Mouse (Mus musculus) CH12.LX (cell line): Measurements from ENCODE around the gene E130218I03Rik. TPM values are rescaled to one million over a fixed set of nuclear protein-coding genes. Genes with fewer than 3 reads are reported as not detected.
A peak's percentile ranks its signal among the peaks of the same experiment; 100 is the strongest.

Source experiments
- DNase-seq: peaks from one replicate; pipeline ENCODE4 v3.0.0-alpha.2; 2013; ENCODE audit errors: extremely low read depth
- H3K27ac ChIP-seq: 2 replicates; pipeline ENCODE4 v1.5.1; 2012; ENCODE audit warnings: low read depth, mild to moderate bottlenecking, control low read depth, moderate library complexity; ENCODE audit not compliant: insufficient read depth
- H3K27me3 ChIP-seq: replicated peaks from 2 replicates; pipeline ENCODE3; 2012; ENCODE audit warnings: inconsistent platforms
- H3K36me3 ChIP-seq, 2 experiments: replicated peaks in 1 of 2; 2 replicates each; pipeline versions ENCODE3 to v1.6.1; 2012; ENCODE audit warnings: inconsistent platforms in 1 of 2, low read length in 1 of 2, mild to moderate bottlenecking in 1 of 2, mixed read lengths in 1 of 2, moderate library complexity in 1 of 2; ENCODE audit not compliant: control insufficient read depth in 1 of 2, insufficient read depth in 1 of 2
- H3K4me1 ChIP-seq, 2 experiments: 2 replicates each; pipeline ENCODE4 v1.6.1; 2012; ENCODE audit warnings: inconsistent platforms in 1 of 2, moderate library complexity in 1 of 2; ENCODE audit not compliant: insufficient read depth in 2 of 2, control insufficient read depth in 1 of 2
- H3K4me2 ChIP-seq: 2 replicates; pipeline ENCODE4 v1.6.1; 2012; ENCODE audit warnings: low read depth, mild to moderate bottlenecking, control low read depth; ENCODE audit not compliant: poor library complexity, insufficient read depth, severe bottlenecking
- H3K4me3 ChIP-seq, 3 experiments: fragments of 150-350 bp in 1 of 3; sonication (generic) in 1 of 3; replicated peaks in 1 of 3; 2 replicates each; pipeline versions ENCODE3 to v1.5.1; 2011 to 2012; ENCODE audit warnings: low read depth in 2 of 3, low read length in 2 of 3, mild to moderate bottlenecking in 2 of 3, moderate library complexity in 2 of 3, control low read depth in 1 of 3, improper control_type of control experiment in 1 of 3, inconsistent platforms in 1 of 3, mixed read lengths in 1 of 3; ENCODE audit not compliant: poor library complexity in 1 of 3
- H3K79me2 ChIP-seq: replicated peaks from 2 replicates; pipeline ENCODE4 v1.6.1; 2012; ENCODE audit warnings: mild to moderate bottlenecking, moderate library complexity; ENCODE audit not compliant: control insufficient read depth, poor library complexity, insufficient read depth, severe bottlenecking; ENCODE audit errors: extremely low read depth
- H3K9ac ChIP-seq: 2 replicates; pipeline ENCODE4 v1.6.1; 2012; ENCODE audit warnings: low read depth, mild to moderate bottlenecking, control low read depth, moderate library complexity; ENCODE audit not compliant: insufficient read depth
- H3K9me3 ChIP-seq: replicated peaks from 2 replicates; pipeline ENCODE3; 2012; ENCODE audit warnings: low read length, inconsistent platforms, mixed read lengths
- E2F4 ChIP-seq: IDR thresholded peaks from 2 replicates; pipeline ENCODE4 v1.6.1; 2011; ENCODE audit warnings: low read depth, low read length, improper control_type of control experiment; ENCODE audit not compliant: insufficient replicate concordance
- ELF1 ChIP-seq: IDR thresholded peaks from 2 replicates; pipeline ENCODE4 v1.6.1; 2014; ENCODE audit warnings: low read depth, mild to moderate bottlenecking, inconsistent platforms, low read length, improper control_type of control experiment
- GABPA ChIP-seq: IDR thresholded peaks from 2 replicates; pipeline ENCODE4 v1.6.1; 2012; ENCODE audit warnings: low read depth, low read length, improper control_type of control experiment, inconsistent platforms; ENCODE audit not compliant: insufficient replicate concordance
- IRF4 ChIP-seq: IDR thresholded peaks from 2 replicates; pipeline ENCODE4 v1.6.1; 2014; ENCODE audit warnings: low read depth, mild to moderate bottlenecking, inconsistent platforms, low read length, improper control_type of control experiment
- MAFK ChIP-seq: IDR thresholded peaks from 2 replicates; pipeline ENCODE4 v1.6.1; 2011; ENCODE audit warnings: low read length, improper control_type of control experiment; ENCODE audit not compliant: insufficient replicate concordance
- MEF2A ChIP-seq: IDR thresholded peaks from 2 replicates; pipeline ENCODE4 v1.6.1; 2014; ENCODE audit warnings: low read depth, mild to moderate bottlenecking, inconsistent platforms, low read length, improper control_type of control experiment, borderline replicate concordance
- MXI1 ChIP-seq: IDR thresholded peaks from 2 replicates; pipeline ENCODE4 v1.6.1; 2011; ENCODE audit warnings: mild to moderate bottlenecking, low read depth, low read length, improper control_type of control experiment
- POLR2A ChIP-seq: IDR thresholded peaks from 2 replicates; pipeline ENCODE4 v1.6.1; 2011; ENCODE audit warnings: low read depth, mild to moderate bottlenecking, improper control_type of control experiment, low read length
- SIN3A ChIP-seq: IDR thresholded peaks from 2 replicates; pipeline ENCODE4 v1.6.1; 2012; ENCODE audit warnings: low read length, improper control_type of control experiment, inconsistent platforms
- SMC3 ChIP-seq: IDR thresholded peaks from 2 replicates; pipeline ENCODE4 v1.6.1; 2011; ENCODE audit warnings: low read depth, low read length, improper control_type of control experiment
- USF1 ChIP-seq: IDR thresholded peaks from 2 replicates; pipeline ENCODE4 v1.6.1; 2014; ENCODE audit warnings: low read depth, mild to moderate bottlenecking, inconsistent platforms, low read length, improper control_type of control experiment
- USF2 ChIP-seq: conservative IDR thresholded peaks from 2 replicates; pipeline ENCODE4 v1.6.1; 2011; ENCODE audit warnings: low read depth, low read length, improper control_type of control experiment
- ZKSCAN1 ChIP-seq: IDR thresholded peaks from 2 replicates; pipeline ENCODE4 v1.6.1; 2012; ENCODE audit warnings: low read depth, inconsistent platforms, low read length, improper control_type of control experiment, borderline replicate concordance
- dilution Hi-C: fragments of 300-500 bp; cut with MboI; formaldehyde crosslinking; loops from 2 replicates; pipeline ENCODE4 v1.14.3; 2020; ENCODE audit warnings: low sequenced_read_pairs; ENCODE audit not compliant: extremely low pct_unique_long_range_greater_than_20kb, extremely low pct_ligation_motif_present
- in situ Hi-C: fragments of 300-500 bp; cut with MboI; formaldehyde crosslinking; loops from 3 replicates; pipeline ENCODE4 v1.14.3; 2019; ENCODE audit warnings: low sequenced_read_pairs, low pct_ligation_motif_present, low pct_unique_long_range_greater_than_20kb, mixed read lengths
- polyA plus RNA-seq: library from polyadenylated mRNA; unstranded; fragments of >175 nt; gene quantifications from 2 replicates; pipeline ENCODE4 v1.2.1, GENCODE M21; 2012; ENCODE audit warnings: low read depth; ENCODE audit not compliant: insufficient read length
- total RNA-seq, 2 experiments: library from RNA; depleted of rRNA; stranded (reverse); fragments of 300-350 nt in 1 of 2; fragments of >200 nt in 1 of 2; gene quantifications; 2 replicates each; pipeline ENCODE4 v1.2.3; 2012 to 2014

E130218I03Rik gene
- total RNA-seq (2012; rRNA removed): 2.9 TPM in 2 replicates
- 0.43 TPM in 1 of 2 replicates, not detected in the other for total RNA-seq (2014; rRNA removed)
- polyA plus RNA-seq: 1.6 and 2.5 TPM in 2 replicates

DNA sequence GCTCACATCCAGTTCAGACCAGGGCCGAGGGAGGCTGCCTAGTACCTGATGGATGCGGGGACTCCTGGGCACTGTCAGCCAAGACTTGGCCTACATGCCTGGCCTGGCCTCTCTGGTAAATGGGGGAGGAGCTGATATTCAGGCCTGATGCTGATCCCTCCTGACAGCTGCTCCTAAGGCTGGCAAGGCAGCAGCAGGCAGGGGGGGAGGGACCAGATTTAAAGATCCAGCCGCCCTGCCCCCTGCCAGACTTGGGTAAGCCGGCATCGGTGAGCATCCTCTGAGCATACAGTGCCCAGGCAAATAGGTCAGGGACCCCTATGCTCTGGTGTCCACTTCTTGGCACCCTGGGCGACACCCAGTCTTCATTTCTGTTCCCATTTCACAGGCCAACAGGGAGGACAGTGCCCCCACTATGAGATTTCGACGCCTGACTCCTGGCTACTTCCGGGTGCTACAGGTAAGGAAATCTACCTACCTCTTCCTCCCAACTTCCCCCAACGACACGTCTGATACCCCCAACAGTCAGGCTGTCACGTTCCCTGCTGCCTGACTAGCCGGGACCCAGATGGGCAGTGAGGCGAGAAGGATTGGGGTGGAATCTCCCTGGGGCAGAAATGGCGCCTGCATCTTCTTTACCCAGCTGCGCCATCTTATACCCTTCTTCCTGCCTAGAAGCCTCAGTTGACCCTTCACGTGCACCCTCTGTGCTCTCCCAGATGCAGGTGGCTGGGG is at the start of gene E130218I03Rik:
Gene E130218I03Rik, plus strand, starts transcription at position 147 of the 735 bp plus-strand sequence.
- dilution Hi-C loops: no loop called here
- peaks cover 7 to 17% of the 10 kb centered on the region in 2 experiments for H3K36me3 ChIP-seq
- peak within 1 kb of the TSS; percentile 69 for H3K9ac ChIP-seq
- in situ Hi-C loops: no loop called here
- no peaks in the 10 kb centered on the region for H3K9me3 ChIP-seq
- peak within 1 kb of the TSS; percentile 81 to 93 (median 89) for H3K4me3 ChIP-seq
- peaks cover 10% of the 10 kb centered on the region; the same call in 1 of the 2 replicates for H3K79me2 ChIP-seq
- TF ChIP-seq SMC3: no peak
- TF ChIP-seq POLR2A: 0 out of 2 replicates have a peak, but pooled peaks have one; percentile 23
- TF ChIP-seq, all 38 proteins: peak for 1
- Histone ChIP-seq H3K27me3 (peaks cover 31% of the 10 kb centered on the region), H3K27ac (no peak within 1 kb of the TSS), H3K4me1 (peaks cover 9 to 19% of the 10 kb centered on the region in 2 experiments; a peak in 3 of 4 replicates), H3K4me2 (peak within 1 kb of the TSS; percentile 42)
- no peak for DNase-seq

- TF ChIP-seq IRF4 (no peak), USF1 (no peak), USF2 (no peak), MAFK (no peak), ELF1 (no peak), MEF2A (no peak), SIN3A (no peak), MXI1 (no peak), GABPA (no peak), E2F4 (no peak), ZKSCAN1 (no peak)
- in situ Hi-C loops: no loop called here
- DNase-seq: no peak
- H3K4me2 ChIP-seq: no peak overlapping the region
- no peak overlapping the region for H3K4me3 ChIP-seq
- no peaks in the 10 kb centered on the region for H3K9me3 ChIP-seq
- H3K27ac ChIP-seq: no peak overlapping the region
- no peaks in the 10 kb centered on the region for H3K4me1 ChIP-seq
- H3K9ac ChIP-seq: no peak overlapping the region
- H3K27me3 ChIP-seq: peaks cover 8% of the 10 kb centered on the region
- no peaks in the 10 kb centered on the region for H3K36me3 ChIP-seq
- no peaks in the 10 kb centered on the region for H3K79me2 ChIP-seq
- dilution Hi-C loops: no loop called here
Observed at GRCm38 (mm10) chr4:134199371-134199770, 44.1 kb upstream of the E130218I03Rik start.
